Mouse (Mus musculus): ENCODE results near the gene Ube2cbp. TPM values are rescaled to one million over a fixed set of nuclear protein-coding genes. Genes with fewer than 3 reads are reported as not detected.

Gene Ube2cbp
- total RNA-seq, 2 experiments from 2014 or later = 1.2 to 1.9 TPM

DNA sequence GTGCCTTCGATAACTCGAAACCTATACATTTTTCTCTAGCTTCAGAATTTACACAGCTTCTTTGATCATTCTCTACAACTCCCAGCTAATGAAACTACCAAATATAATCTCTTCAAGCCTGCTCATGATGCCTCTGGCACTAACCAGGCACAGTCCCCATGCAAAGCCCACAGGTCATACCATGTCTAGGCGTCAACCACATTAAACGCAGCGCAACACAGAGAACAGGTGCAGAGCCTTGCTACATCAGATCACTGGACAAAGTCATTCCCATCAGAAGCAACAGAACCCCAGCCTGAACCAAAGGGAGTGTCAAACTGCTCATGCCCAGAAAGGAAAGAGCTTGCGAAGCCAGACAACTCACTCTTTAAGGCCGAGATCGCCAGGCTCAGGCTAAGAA is 28.1 kb downstream of the Ube2cbp start:
- DNase-seq (ENCODE audit: low spot score in 2 of 2) = no peak

DNA sequence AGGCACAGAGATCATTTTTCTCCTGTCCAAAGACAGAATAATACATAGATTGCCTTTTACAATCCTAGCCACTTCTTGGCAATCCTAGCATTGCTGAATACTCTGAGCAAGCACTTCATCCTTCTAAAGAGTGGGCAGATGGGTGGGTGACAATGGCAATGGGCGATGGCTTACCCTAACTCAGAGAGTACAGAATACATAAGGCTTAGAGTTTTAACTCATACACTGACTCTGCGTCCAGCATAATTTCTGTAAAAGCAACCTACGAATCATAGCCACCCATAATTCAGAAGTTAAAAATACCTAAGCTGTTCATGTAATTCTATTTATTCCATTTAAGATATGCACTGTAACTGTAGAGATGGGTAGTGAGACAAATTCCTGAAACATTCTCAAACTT is 29.2 kb downstream of the Ube2cbp start:
- no peak for DNase-seq (ENCODE audit: low spot score in 2 of 2)

DNA sequence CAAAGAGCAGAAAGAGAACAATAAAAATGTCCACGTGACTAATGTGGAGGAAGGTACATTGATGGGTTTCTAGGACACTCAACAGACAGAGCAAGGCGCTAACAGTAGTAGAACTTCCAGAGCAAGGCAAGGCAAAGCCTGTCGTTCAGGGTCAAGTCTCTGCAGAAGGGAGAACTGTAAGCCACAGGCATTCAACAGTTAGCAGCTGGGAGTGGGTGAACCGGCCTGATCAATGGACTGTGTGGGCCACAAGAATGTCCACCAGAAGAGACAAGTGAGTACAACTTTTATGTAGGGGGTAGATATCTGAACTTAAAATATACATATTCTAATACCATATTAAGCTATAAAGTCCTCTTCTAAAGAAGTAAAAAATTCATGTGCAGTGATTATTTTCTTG is 41.4 kb downstream of the Ube2cbp start:
- DNase-seq (ENCODE audit: low spot score in 2 of 2) = no peak

DNA sequence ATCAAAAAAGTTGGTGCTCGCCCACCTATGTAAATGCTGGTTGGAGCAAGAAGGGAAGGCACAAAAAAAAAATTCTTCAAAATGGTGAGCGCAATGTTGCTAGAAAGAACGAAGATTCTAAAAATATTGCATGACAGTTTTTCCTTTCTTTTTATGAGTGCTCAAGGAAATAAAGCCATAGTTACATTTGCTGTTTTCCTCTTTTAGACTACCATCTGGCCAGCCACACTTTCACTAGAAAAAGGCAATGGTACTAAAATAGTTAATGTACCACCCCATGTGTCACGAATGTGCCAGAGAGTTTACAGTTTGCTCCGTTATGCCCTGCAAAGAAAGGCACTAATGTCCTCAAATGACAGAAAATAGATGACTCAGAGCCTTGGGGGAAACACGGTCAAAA is 45.4 kb downstream of the Ube2cbp start:
- no peak for DNase-seq (ENCODE audit: low spot score in 2 of 2)

DNA sequence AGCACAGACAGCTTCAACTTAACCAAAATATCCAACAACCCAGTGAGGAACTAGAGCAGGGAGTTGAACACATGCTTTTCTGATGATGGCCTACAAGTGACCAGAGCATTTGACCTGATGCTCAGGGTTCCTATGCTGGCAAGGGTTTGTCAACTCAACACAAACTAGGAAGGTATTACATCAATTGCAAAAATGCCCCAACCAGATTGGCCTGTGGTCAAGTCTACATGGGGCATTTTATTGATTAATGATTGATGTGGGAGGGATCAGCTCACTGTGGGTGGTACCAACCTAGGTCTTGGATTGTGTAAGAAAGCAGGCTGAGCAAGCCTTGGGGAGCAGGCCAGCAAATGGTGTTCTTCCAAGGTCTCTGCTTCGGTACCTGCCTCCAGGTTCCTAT is 46.8 kb downstream of the Ube2cbp start:
- no peak for DNase-seq (ENCODE audit: low spot score in 2 of 2)

DNA sequence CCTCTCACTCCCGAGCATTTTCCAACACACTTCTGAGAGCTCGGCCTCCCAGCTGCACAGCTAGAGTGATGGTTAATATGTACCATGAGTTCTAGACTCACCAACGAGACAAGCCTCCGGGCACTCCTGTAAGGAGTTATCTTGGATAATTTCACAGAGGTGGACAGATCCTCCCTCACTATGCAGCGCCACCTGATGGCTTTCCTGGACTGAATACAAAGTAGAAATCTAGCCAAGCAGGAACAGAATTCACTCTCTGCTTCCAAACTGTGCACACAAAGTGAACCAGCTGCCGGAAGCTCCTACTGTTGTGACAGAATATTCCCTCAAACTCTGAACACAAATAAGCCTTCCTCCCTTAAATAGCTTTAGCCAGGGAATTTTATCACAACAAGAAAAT is 69.0 kb downstream of the Ube2cbp start:
- DNase-seq (ENCODE audit: low spot score in 2 of 2) = peak in 1 of 2 experiments; percentile 6

DNA sequence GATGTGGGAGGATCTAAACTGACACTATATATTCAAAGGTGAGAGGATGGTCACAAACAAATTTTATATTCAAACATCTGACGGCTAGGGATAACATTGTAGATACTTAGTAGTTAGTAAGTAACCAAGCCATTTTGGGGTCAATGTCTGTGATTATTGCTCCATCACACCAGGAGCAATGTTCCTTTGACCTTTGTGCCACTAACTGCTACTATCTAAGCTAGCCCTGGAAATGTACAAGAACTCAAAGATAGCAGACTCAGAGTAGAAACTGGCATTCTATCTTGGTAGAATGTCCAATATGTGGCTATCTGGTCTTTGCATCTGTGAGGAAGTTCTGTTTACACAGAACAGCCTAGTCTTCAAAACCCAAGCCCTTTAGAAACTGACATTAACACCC is 69.7 kb downstream of the Ube2cbp start:
- no peak for DNase-seq (ENCODE audit: low spot score in 2 of 2)

DNA sequence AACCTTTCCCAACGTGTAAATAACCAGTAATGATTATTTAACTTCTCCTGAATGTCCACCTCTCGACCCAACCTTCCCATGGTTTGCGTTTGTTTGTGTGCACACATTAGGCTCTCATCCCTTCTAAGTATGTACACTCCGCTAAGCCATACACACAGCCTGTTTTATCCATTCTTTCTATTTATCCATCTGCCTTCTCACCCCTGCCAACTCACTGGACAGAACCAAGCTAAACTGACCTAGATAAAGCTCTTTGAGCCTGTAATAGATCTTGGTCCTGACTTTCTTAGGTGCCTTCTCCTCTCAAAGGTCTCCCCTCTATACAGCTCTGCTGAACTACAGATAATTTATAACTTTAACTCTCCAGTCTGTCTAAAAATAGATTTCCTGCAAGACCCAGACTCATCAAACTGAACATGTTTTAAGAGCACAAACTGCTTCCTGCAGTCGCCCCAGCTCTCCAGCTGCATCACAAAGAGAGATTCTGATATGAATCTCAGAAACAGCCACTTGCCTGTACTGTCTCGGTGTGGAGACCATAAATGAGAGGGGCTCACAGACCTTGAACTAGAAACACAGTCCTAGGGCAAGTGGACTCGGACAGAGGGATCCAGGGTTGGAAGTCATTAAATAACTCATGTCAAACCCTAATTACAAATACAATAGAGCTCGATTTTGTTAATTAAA is 71.0 kb downstream of the Ube2cbp start:
- no peak for DNase-seq (ENCODE audit: low spot score in 2 of 2)

DNA sequence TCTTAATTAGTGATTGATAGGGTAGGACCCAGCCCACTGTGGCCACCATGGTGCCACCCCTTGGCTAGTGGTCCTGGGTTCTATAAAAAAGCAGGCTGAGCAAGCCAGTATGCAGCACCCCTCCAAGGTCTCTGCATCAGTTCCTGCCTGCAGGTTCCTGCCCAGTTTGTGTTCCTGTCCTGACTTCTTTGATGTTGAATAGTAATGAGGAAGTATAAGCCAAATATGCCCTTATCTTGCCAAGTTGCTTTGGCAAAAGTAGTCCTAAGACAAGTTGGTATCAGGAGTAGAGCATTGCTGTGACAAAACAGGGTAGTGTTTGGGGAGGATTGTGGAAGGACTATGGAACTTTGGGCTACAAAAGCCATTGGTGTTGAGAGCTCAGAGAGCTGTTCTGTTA is 73.3 kb downstream of the Ube2cbp start:
- no peak for DNase-seq (ENCODE audit: low spot score in 2 of 2)

DNA sequence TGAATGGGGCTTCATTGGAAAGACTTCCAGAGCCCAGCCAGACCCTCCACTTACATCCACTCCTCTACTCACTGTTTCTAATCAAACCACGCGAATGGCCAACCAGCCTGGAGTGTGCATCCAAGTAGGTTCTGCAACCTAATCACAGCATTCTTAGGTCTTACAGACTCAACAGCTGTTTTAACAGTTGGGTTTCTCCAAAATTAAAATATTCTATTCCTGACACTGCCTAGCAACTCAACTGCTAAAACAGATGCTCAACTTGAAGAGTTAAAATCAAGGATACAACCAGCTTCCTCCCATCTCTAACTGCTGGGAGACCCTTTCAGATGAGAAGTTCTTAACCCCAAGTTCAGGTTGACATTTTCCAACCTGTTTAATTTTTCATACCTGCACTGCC is 74.0 kb downstream of the Ube2cbp start:
- DNase-seq (ENCODE audit: low spot score in 2 of 2) = no peak

DNA sequence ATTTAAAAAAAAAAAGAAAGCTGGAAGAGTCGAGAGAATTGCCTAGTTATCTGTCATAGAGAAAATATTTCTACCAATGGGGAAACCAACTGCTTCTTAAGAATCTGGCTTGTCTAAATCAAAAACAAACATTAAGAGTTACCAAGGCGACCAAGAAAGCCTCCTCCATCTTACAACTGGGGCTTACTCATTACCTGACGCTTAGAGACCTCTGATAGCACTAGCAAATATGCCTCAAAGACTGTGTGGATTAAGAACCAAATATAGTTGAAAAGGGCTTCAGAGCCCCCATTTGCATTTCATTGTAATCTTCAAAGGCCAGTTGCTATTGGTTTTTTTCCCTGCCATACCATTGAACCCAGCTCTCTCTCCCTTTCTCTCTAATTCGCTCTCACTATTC is 76.2 kb downstream of the Ube2cbp start:
- no peak for DNase-seq (ENCODE audit: low spot score in 2 of 2)

DNA sequence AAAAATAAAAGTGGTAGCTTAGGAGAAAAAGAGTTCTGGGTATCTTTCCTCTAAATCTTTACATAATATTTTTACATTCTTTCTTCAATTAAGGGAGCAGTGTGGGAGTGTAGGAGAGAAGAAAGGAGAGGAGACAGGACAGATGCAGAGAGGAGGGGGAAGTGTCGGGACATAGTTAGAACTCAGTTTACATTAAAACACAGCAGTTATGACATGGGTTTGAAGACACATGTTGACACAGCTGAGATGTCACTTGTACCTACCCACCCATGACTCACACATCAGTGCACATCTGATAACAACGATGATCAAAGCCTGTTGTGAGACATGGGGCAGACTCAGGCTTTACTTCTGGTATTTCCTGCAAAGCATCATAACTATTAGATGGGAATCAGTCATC is 87.8 kb downstream of the Ube2cbp start:
- DNase-seq (ENCODE audit: low spot score in 2 of 2) = no peak

DNA sequence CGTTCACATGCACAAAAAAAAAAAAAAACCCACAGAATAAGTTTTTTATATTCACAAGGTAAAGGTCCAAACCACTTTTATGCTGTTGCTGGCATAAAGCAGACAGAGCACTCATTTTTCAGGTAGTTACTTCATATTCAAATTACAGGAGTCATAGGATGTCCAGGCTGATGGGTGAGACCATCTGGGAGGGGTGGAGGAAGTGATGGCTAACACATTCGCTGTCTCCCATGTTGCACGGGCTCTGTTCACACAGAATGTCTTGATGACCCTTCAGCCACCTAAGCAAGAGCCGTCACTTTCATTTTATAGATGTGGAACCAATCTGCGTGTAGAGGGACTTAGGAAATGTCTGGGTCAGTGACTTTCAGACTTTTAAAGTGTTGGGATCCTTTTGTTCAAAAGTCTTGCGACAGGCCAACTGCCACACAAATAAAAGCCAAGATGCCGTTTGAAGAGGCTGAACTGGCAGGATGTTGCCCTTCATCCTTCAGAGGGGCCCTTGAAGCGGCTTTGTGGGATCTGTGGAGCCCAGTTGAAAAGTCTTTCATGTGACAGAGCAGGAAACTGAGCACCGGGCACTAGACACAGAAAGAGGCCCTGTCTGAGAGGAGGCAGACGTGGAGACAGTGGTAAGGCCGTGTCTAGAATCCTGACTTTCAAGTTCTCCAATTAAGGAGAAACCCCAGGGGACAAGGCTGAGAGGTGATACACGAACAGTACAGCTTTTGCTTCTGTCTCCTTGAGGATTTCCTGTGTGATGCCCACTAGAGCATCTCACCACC is 91.8 kb downstream of the Ube2cbp start:
- DNase-seq (ENCODE audit: low spot score in 2 of 2) = no peak

DNA sequence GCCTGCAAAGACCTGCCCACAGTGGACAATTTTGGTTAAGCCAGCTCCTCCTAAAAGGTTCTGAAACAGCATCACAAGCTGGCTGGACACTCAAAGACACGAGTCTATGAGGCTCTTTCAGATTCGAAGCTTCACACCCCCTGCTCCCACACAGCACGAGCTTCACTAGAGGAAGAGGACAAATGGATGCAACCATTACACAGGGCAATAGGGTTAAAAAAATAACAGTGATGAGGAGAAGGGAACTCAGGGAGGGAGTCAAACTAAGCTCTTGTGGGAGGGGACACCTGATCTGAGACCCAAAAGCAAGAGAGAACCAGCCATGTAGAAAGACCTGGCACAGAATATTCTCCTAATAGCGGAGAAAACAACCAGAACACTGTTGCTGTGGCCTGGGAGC is 95.5 kb downstream of the Ube2cbp start:
- DNase-seq (ENCODE audit: low spot score in 2 of 2) = no peak

DNA sequence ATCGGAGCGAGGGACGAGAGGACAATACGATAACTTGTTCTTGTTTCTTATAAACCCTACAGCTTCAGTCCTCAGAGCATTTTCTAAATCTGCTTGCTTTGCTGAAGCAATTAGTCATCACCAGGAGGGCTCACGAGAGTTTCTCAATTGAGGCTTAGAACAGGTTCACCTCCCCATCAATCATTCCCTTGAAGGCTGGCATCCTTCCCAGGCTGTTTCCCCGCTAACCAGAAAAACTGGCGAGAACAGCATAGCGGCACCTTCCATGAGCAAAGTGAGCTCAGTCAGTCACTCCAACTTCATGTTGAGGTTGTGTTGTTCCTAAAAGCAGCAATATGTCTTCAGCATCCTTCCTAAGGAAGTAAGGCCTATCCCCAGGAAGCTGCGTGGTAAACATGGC is 104.2 kb downstream of the Ube2cbp start:
- no peak for DNase-seq (ENCODE audit: low spot score in 2 of 2)

DNA sequence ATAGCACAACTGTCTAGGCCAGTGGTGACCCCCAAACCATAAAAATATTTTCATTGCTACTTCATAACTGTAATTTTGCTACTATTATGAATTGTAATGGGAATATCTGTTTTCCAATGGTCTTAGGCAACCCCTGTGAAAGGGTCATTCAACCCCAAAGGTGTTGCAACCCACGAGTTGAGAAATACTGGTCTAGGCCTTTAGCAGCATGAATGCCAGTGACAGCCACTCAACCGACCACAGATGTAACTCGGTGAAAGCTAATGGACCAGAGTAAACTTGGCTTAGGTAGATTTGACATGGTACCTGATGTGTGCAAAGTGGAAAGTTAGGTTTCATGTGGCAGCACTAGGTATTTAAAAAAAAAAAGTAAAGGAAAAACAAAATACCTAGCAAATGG is 108.9 kb downstream of the Ube2cbp start:
- DNase-seq (ENCODE audit: low spot score in 2 of 2) = no peak

DNA sequence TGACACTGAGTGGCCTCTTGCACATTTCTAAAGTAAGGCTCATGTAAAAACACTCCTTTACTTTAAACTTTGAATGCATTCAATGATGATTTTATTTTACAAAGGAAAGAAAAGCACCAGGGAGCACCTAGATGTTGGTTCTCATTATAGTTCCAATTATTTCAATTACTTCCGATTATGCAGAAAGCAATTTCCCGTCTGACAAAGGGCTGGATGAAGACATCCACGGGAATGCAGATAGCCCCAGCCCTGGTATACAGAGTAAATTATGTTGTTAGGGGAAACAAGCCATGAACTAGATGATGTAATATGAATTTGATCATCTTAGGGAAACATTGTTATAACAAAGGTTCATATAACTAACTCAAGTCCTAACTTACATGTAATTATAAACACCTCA is 113.3 kb downstream of the Ube2cbp start:
- no peak for DNase-seq (ENCODE audit: low spot score in 2 of 2)

DNA sequence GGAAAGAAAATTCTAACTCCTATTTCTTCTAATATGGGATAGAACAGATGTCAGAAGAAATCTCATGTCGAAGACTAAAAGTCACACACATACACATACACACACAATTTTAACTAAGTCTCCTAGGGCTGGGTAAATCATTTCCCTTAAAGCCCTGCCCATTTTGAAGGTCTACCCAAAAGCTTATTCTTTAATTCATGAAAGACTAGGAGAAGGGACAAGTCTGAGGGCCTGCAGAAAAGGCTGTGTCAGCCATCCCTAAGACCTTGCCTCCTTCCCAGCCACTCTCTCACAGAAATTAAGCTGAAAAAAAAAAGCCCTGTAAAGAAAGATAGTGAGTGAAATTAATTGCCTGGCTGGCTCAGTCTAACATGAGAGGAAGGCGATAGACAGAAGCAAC is 128.0 kb downstream of the Ube2cbp start:
- DNase-seq (ENCODE audit: low spot score in 2 of 2) = no peak

DNA sequence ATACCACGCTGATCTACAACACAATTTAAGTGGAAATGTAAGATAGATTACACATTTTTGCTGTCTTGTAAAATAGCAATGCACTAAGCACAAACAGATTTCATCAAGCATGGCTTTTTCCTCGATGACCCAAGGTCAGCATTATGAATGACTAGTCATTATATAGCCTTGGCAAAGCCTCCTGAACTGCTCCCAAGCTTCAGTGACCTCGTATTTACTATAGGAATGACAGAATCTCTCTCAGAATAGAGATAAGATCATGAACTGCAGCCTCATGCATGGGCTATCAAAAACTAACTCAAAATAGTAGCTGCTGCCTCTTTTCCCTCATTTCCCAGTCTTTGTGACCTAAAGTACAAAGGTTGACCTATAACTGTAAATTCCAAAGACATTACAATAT is 128.4 kb downstream of the Ube2cbp start:
- no peak for DNase-seq (ENCODE audit: low spot score in 2 of 2)

DNA sequence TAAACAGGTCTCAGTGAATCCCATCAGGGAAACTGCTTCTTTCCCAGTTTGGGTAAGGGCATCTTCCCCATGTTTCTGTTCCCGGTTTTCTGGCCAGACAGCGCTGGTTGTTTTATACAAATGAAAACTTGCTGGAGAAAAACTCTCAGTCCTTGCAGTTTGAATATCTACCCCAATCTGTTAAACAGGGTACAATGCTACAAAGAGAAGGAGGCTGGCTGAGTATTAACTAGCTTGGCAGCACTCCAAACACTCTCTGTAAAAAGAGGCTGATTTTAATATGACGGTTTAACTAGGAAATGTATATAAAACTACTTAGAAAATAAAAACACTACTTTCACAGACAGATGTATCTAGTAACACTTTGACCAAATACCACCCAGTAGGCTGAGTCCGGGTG is 129.2 kb downstream of the Ube2cbp start:
- DNase-seq (ENCODE audit: low spot score in 2 of 2) = no peak

DNA sequence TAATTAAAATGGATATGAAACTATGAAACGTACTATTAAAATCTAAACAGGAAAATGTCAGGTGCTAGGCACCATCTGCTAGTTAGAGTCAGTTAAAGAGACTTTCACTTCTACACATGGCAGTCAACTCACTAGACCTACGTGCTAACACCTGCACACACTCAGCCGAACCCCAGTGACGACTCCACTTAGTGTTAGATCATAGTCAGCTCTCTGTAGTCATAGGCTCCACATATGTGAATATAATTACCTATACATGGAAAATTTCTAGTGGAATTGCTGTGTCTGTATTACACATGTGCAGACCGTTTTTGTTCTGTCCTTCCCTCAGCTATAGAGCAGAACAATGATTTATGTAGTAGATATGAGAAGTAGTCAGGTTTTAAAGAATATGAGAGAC is 130.4 kb downstream of the Ube2cbp start:
- no peak for DNase-seq (ENCODE audit: low spot score in 2 of 2)

DNA sequence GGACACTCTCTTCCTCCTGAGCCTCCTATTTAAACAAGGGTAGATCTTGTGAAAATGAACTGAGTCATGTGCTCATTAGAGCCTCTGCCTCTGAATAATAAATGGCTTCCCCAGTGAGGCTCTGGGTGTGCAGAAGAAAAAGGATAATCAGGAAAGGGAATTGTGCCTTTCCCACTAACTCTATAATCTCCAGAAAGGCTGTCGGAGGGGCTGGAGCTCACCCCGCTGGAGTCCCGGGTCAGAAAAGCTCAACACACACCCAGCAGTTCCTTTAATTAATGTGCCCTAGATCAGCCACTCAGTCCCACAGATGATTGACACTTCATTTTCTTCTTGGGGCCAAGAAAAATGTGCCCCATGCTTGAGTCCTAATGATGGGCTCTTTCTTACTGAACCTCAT is 134.2 kb downstream of the Ube2cbp start:
- DNase-seq (ENCODE audit: low spot score in 2 of 2) = no peak

DNA sequence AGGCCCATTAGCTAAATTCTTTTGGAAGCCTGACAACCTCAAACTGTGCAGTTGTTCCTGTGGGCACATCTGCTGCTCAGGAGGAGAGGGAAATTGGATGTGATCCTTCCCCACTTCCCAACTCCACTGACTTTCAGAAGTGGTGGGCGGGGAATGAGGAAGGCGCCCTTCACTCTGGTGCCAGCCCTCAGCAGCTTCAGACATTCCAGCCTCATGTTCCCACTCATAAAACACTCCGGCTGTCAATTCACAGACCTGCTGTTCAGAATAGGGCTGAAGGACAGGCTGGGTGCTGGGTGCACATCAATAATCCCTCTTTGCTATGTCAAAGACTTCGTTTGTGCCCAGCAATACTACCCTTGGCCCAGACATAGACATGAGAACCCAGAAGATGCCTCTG is 136.5 kb downstream of the Ube2cbp start:
- DNase-seq (ENCODE audit: low spot score in 2 of 2) = no peak
